Mouse (Mus musculus): Measurements from ENCODE around the gene Ormdl1. TPM values are rescaled to one million over a fixed set of nuclear protein-coding genes. Genes with fewer than 3 reads are reported as not detected.

Gene Ormdl1
- polyA plus RNA-seq, 1 experiment = 10.0 TPM

Other genes starting within 250 kb of the Ormdl1 start
- gene Mstn, start 235.5 kb upstream of the Ormdl1 start, polyA plus RNA-seq (2012; rRNA removed) = 0.02 TPM in 1 of 2 replicates, not detected in the other
- not detected in 2 replicates for gene 1700019A02Rik, start 109.5 kb upstream of the Ormdl1 start, polyA plus RNA-seq (2012; rRNA removed)
- 0.92 and 2.1 TPM in 2 replicates for gene Pms1, start 77 bp upstream of the Ormdl1 start, polyA plus RNA-seq (2012; rRNA removed)
- 11.8 and 19.8 TPM in 2 replicates for gene Gm28778, start within 50 bp of the Ormdl1 start, polyA plus RNA-seq (2012; rRNA removed)
- gene Osgepl1, start 16.5 kb downstream of the Ormdl1 start, polyA plus RNA-seq (2012; rRNA removed) = 3.7 and 4.6 TPM in 2 replicates
- gene Asdurf, start 55.5 kb downstream of the Ormdl1 start, polyA plus RNA-seq (2012; rRNA removed) = not detected in 2 replicates
- gene Gm28551, start 55.6 kb downstream of the Ormdl1 start, polyA plus RNA-seq (2012; rRNA removed) = not detected in 2 replicates
- gene Asnsd1, start 55.7 kb downstream of the Ormdl1 start, polyA plus RNA-seq (2012; rRNA removed) = 5.6 and 7.6 TPM in 2 replicates